Mouse (Mus musculus) E14TG2a.4 (cell line): ENCODE results near the gene 4833427G06Rik.

Experiments used
- CTCF ChIP-seq: conservative IDR thresholded peaks from 2 replicates; pipeline ENCODE4 v1.5.1; 2014; ENCODE audit warnings: low read length
- POU5F1 ChIP-seq: IDR thresholded peaks from 2 replicates; pipeline ENCODE4 v1.6.1; 2014; ENCODE audit warnings: low read length, borderline replicate concordance

GRCm38 (mm10) chr9:51144218-51144617, 42.3 kb upstream of the 4833427G06Rik start:
- TF ChIP-seq CTCF: peak; percentile 19; the same call in 1 of the 2 replicates
- no peak for TF ChIP-seq POU5F1
